Mouse (Mus musculus): ENCODE data around the gene Ptprd.
A peak's percentile ranks its signal among the peaks of the same experiment; 100 is the strongest.
"Not testable (repeated sequence)": the region's sequence is repeated elsewhere in the genome, so short reads cannot be mapped to it uniquely, and the experiment has no call there.

Gene Ptprd

DNA sequence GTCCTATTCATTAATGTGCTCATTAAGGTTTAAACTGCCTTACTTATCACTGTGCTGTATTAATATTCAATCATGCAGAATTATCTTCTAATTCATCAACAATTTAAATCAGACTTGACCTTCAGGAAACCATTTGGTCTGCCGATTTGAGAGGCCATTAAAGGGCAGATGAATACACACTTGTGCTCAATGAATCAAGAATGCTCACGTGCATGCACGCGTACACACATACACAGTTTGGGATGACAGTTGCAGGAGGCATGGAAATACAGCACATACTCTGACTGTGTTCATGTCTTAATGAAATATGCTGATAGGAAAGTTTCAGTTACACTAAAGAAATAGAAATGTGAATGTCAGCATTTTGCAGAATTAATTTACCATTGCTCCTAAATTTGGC lies 2066.8 kb downstream of the Ptprd start:
- DNase-seq = no peak

- DNase-seq = no peak
Measured at GRCm38 (mm10) chr4:76144333-76144732, 2067.4 kb downstream of the Ptprd start.

DNA sequence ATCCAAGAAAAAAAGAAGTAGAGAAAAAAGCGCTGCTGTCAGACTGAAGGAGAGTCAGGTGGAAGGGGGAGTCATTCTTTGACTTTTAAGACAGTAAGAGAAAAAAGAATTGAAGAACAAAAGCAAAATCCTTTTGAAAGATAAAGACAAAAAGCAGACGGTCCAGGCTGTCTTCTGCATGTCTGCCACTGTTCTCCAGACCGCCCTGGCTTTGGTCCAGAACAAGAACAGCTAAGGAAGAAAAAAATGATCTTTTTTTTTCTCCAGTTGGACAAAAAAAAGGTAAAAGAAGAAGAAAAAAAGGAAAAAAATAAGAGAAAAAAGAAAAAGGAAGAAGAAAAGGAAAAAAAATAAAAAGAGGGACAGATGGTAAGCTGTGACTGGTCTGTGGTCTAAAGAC lies 2073.9 kb downstream of the Ptprd start:
- no peak for DNase-seq

GRCm38 (mm10) chr4:76136625-76137024 lies 2075.1 kb downstream of the Ptprd start:
- no peak for DNase-seq

GRCm38 (mm10) chr4:76091845-76092244 lies 2119.9 kb downstream of the Ptprd start:
- DNase-seq = no peak

DNA sequence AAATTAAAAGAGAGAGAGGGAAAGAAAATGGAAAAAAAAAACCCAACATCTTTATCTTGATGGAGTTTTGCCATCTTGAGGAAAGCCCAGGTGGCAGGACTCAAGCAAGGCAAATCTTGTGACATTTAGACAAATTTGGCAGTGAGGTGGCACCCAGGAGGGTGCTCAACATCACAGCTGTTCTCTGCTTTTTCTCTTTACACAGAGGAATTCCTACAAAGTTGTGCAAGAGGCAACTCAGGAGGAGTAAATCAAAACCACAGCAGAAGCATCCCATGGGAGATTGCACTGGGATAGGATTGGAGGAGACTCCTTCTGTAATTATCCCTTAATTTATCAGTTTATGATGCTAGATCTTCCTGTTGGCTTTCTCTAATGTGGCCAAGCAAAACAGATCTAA lies 2121.9 kb downstream of the Ptprd start:
- DNase-seq = peak in 1 of 2 experiments; percentile 7

GRCm38 (mm10) chr4:76076051-76076450 lies 2135.7 kb downstream of the Ptprd start:
- DNase-seq = no peak

DNA sequence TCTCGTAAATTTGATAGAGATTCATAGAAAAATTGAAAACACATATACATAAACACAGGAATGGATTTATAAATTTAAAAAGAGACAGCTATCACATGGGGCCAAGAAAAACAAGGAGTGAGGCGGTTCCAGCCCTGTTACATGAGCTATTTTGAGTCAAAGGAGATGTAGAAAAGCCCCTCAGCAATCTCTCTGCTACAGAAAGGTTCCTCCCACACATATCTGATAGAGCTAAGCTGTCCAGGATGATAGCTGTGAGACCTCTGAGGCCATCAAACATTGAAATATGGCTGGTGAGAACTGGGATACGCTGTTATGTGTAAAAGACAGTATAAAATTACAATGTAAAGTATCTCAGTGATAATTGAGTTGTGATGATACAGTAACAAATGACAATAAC lies 2138.5 kb downstream of the Ptprd start:
- DNase-seq = no peak

- no peak for DNase-seq
Measured at GRCm38 (mm10) chr4:76071720-76072119, 2140.0 kb downstream of the Ptprd start.

- peak in 1 of 2 experiments; percentile 2 for DNase-seq
Measured at GRCm38 (mm10) chr4:76056836-76057235, 2154.9 kb downstream of the Ptprd start.

GRCm38 (mm10) chr4:76045650-76046049 lies 2166.1 kb downstream of the Ptprd start:
- no peak for DNase-seq

GRCm38 (mm10) chr4:76044802-76045201 lies 2167.0 kb downstream of the Ptprd start:
- no peak for DNase-seq

GRCm38 (mm10) chr4:76037178-76037577 lies 2174.6 kb downstream of the Ptprd start:
- not testable (repeated sequence) for DNase-seq

- DNase-seq = no peak
Measured at GRCm38 (mm10) chr4:76025571-76026325, 2186.0 kb downstream of the Ptprd start.

DNA sequence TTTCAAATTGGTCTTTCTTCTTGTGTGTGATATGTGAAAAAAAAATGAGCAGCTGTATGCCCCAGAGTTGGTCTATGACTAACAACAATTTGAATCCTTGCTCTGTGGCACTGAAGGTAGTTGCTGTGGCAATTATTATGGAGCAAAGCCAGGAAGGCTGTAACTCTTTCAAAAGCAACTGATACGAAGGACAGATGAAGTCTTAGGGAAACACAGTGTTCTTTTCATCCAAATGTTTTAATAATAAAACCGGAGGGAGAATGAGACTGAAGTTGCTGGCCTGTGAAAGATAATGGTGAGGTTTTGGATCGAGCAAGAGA lies 2187.3 kb downstream of the Ptprd start:
- DNase-seq = no peak

- DNase-seq = no peak
Measured at GRCm38 (mm10) chr4:76023756-76024501, 2187.8 kb downstream of the Ptprd start.

DNA sequence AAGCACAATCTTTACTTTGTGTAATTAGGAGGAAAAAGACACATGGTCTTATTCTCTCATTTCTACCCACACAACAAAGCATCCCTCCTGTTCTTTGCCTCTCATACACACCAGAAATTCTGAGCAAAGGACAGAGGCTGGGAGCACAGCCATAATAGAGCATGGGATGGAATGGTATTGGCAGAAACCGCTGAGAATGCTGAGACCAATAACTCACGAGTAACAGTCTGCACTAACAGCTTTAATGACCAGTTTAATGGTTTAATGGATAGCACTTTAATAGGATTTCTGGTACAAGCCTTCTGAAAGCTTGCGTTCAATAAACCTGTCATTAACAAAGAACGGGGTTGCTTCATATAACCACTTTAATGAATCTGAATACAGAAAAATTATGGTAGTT lies 2190.1 kb downstream of the Ptprd start:
- no peak for DNase-seq

DNA sequence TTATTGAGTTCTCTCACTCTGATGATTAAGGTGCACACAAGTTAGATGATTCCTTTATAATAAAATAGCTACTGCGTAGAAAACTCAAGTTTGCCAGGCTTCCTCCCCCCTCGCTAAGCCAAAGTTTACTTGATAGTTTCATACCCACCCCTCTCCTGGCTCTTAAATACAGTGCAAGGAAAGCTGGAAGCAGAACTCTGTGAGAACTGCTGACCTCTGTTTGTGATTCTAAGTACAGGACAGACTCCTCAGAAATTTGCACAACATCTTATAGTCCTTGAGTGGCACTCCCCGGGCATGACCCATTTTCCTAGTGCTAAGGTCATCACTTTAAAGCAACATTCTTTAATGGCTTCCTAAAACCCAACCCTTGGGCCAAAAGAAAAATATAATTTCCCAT lies 2196.7 kb downstream of the Ptprd start:
- DNase-seq = no peak

GRCm38 (mm10) chr4:76014151-76014840 lies 2197.5 kb downstream of the Ptprd start:
- DNase-seq = no peak

DNA sequence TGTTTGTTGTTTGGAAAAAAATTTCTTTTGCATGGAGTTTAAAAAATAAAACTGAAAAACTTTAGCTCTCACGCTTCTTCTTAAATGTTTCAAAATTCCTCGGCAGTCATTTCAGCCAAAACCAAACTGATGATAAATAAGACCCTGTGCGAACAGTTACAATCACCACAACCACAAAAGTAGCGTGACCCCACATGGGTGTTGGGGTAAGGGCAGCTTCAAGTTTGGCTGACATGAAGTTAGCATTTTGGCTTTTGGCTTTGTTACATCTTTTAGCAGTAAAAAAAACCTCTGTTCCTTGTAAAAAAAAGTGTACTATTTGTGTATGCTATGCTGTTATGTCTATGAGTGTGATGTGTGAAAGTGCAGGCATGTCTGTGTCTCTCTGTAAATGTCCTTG lies 2203.2 kb downstream of the Ptprd start:
- DNase-seq = no peak

- no peak for DNase-seq
Measured at GRCm38 (mm10) chr4:76007219-76007618, 2204.5 kb downstream of the Ptprd start.

DNA sequence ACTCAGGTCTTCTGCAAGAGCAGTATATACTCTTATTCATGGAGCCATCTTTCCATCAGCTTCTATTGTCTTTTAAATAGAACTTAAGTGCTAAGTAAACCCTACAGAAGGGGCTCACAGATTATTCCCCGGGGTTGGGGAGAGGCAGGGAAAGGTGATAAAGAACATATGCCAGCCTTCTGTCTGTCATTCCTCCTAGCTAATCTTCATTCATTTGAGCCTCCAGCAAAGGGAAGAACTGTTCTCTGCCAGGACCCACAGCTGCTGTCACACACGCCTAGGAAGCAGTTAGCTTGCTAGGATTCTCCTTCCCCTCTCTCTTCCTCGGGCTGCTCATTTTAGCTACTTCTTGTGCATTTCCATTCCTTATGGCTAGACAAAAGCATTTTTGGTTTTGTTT lies 2205.0 kb downstream of the Ptprd start:
- DNase-seq = no peak

- DNase-seq = no peak
Measured at GRCm38 (mm10) chr4:76004161-76004560, 2207.6 kb downstream of the Ptprd start.

DNA sequence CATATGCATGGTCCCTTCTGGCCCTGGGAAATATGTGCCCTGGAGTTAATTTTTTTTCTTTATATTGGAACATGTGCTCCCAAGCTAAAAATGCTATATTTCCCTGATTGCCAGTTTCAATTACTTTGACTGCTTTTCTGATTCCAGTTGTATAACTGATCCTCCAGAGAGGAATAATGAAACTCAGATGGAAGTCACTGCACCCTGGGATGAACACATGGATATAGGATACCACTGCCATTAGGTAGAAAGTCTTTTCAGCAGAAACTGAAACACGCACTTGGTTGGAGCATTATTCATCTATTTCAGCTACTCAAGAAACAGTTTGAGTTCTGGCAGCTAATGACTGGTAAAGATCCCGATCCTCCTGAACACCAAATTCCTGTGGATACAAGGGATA lies 2211.5 kb downstream of the Ptprd start:
- no peak for DNase-seq
